Mouse (Mus musculus) megakaryocyte, embryonic 14.5 days (primary cell): Measurements from ENCODE around the gene Zgpat. TPM values are rescaled to one million over a fixed set of nuclear protein-coding genes. Genes with fewer than 3 reads are reported as not detected.

Experiments
- H3K27me3 ChIP-seq: replicated peaks from 2 replicates; pipeline ENCODE3; 2012; ENCODE audit warnings: inconsistent platforms
- H3K36me3 ChIP-seq: replicated peaks from 2 replicates; pipeline ENCODE3; 2012; ENCODE audit warnings: low read length, inconsistent platforms, mixed read lengths
- H3K4me1 ChIP-seq: 2 replicates; pipeline ENCODE4 v1.6.1; 2012; ENCODE audit warnings: inconsistent platforms
- H3K4me3 ChIP-seq: replicated peaks from 2 replicates; pipeline ENCODE3; 2012; ENCODE audit warnings: moderate library complexity, mild to moderate bottlenecking, inconsistent platforms
- H3K9me3 ChIP-seq: 2 replicates; pipeline ENCODE4 v1.6.1; 2012; ENCODE audit warnings: inconsistent platforms
- FLI1 ChIP-seq: IDR thresholded peaks from 2 replicates; pipeline ENCODE4 v1.6.1; 2012; ENCODE audit warnings: low read length, inconsistent platforms, mixed read lengths
- GATA1 ChIP-seq: IDR thresholded peaks from 3 replicates; pipeline ENCODE4 v1.6.1; 2012; ENCODE audit warnings: mixed read lengths, low read length, inconsistent platforms, borderline replicate concordance
- polyA plus RNA-seq: library from polyadenylated mRNA; stranded (reverse); fragments of >175 nt; gene quantifications from 2 replicates; pipeline ENCODE4 v1.2.3, GENCODE M21; 2012; ENCODE audit warnings: low replicate concordance; ENCODE audit not compliant: insufficient read depth

The Zgpat gene
- polyA plus RNA-seq, 1 experiment = 17.6 TPM

DNA sequence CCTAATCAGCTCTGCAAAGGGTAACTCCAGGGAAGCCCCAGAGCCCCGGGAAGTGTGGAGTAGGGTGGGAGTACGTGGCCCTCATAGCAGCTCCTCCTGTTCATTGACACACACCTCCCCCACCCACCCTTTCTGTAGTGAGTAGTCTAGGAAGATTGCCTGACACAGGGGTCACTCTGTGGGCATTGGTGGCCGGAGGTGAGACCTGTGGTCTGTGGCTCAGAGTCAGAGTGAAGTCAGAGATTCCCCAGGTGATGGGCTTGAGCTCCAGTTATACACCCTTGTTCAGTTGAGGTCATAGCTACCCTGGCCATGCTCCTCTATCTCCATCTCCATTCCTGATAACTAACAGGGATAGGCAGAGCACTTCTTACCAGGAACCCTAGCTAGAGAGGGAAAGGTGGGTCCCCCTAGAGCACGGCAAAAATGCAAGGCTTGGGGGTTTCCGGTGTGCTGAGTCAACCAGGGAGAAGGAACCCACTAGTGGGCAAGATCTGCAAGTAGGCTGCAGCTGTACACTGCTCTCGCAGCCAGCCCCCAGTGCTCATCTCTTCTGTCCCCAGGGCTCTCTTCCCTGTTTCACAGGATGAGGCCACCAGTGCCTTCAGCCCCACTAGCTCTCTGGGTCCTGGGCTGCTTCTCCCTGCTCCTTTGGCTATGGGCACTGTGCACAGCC lies 17.0 kb downstream of the Zgpat start:
- H3K9me3 ChIP-seq = no peaks in the 10 kb centered on the region
- no peaks in the 10 kb centered on the region for H3K27me3 ChIP-seq
- peaks cover 89% of the 10 kb centered on the region for H3K36me3 ChIP-seq
- TF ChIP-seq GATA1 (no peak), FLI1 (no peak)
- no peak overlapping the region for H3K4me3 ChIP-seq
- H3K4me1 ChIP-seq = peaks cover 22% of the 10 kb centered on the region

DNA sequence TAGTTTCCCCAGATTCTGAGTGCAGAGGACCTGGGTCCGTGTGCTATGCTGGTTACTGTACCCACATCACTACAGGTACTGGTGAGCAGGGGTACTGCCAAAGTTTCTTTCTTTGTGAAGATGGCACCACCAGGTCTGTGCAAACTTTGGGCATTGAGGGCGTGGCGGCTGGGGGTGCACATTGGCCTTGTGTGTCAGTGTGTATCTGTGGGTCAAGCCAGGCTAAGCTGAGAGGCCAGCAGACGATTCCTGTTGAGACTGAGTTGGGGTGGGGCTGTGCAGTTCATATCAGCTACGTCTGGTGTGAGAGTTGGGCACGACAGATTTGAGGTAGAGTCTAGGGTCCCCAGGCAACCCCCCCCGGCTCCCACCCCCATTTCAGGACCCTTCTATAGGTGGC lies 19.7 kb downstream of the Zgpat start:
- no peak for TF ChIP-seq FLI1
- TF ChIP-seq GATA1 = no peak

DNA sequence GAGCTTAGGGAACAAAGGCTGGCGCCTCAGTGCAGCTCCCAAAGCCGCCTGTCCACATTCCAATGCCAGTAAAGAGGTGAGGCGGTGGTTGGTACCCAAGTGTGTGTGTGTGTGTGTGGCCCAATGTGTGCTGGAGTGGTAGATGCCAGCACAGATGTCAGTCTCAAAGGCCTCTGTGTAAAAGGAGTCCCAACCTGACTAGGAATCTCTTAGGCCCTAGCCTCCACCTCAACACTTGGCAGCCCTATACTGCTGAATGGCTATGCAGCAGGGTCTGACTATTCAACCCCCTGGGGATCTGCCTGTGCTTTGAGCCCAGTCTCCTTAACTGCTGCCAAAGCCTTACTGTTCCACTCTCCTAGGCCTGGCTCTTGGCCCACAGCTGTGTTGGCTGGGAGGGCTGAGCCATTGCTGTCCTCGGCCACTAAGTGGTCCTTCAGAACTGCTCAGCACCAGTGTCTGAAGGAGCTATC lies 20.2 kb downstream of the Zgpat start:
- Histone ChIP-seq H3K4me1 (no peaks in the 10 kb centered on the region), H3K27me3 (no peaks in the 10 kb centered on the region), H3K4me3 (no peak overlapping the region), H3K9me3 (no peaks in the 10 kb centered on the region), H3K36me3 (peaks cover 78% of the 10 kb centered on the region)
- TF ChIP-seq GATA1 = no peak
- no peak for TF ChIP-seq FLI1

More for the DNA sequence above, 19.7 kb downstream of the Zgpat start:
- H3K9me3 ChIP-seq = no peaks in the 10 kb centered on the region
- no peaks in the 10 kb centered on the region for H3K27me3 ChIP-seq
- H3K4me3 ChIP-seq = no peak overlapping the region
- no peaks in the 10 kb centered on the region for H3K4me1 ChIP-seq
- H3K36me3 ChIP-seq = peaks cover 83% of the 10 kb centered on the region

DNA sequence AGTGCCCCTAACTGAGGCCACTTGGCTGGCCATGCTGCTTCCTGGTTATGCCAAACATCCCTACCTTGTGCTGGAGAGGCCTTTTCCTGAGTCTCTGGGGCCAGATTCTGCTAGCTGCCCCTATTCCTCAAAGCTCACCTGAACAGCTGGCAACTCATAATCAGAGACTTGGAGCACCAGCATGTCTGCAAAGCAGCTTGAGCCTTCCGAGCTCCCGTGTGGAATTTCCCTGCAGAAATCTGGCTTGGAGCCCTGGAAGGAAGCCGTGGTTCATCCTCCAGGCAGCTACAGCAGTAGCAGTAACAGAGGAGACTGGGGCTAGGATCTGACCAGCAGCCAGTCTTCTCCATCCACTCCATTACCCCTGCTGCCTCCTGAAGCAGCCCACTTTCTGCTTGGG lies 21.2 kb downstream of the Zgpat start:
- TF ChIP-seq GATA1 (no peak), FLI1 (no peak)
- Histone ChIP-seq H3K27me3 (no peaks in the 10 kb centered on the region), H3K36me3 (peaks cover 74% of the 10 kb centered on the region), H3K9me3 (no peaks in the 10 kb centered on the region), H3K4me3 (no peak overlapping the region), H3K4me1 (no peaks in the 10 kb centered on the region)

DNA sequence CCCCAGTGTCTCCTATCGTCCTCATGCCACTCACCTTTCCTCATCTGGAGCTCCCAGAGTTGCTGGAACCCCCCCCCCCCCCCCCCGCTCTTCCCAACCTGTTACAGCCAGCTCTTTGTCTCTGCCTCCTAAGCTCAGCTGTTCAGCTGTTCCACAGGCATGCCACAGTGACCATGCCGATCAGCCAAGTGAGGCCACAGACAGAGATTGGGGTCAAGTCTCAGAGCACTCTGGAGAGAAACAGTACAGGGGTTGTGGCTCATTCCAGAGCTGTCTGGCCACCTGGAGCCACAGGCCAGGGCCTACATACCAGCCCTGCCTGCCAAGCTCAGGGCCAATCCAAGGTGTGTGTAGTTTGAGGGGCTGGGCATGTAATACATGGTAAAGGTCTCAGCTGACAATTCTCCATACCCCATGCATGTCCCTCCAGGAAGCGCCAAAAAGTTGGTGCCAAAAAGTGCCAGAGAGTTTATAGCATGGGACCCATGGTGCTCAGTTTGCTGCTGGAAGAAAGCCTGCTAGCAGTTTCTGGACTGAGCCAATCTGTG lies 22.0 kb downstream of the Zgpat start:
- TF ChIP-seq FLI1 (no peak), GATA1 (no peak)
- Histone ChIP-seq H3K4me3 (no peak overlapping the region), H3K9me3 (no peaks in the 10 kb centered on the region), H3K36me3 (peaks cover 74% of the 10 kb centered on the region), H3K4me1 (peaks cover 3% of the 10 kb centered on the region; the same call in 1 of the 2 replicates), H3K27me3 (no peaks in the 10 kb centered on the region)

DNA sequence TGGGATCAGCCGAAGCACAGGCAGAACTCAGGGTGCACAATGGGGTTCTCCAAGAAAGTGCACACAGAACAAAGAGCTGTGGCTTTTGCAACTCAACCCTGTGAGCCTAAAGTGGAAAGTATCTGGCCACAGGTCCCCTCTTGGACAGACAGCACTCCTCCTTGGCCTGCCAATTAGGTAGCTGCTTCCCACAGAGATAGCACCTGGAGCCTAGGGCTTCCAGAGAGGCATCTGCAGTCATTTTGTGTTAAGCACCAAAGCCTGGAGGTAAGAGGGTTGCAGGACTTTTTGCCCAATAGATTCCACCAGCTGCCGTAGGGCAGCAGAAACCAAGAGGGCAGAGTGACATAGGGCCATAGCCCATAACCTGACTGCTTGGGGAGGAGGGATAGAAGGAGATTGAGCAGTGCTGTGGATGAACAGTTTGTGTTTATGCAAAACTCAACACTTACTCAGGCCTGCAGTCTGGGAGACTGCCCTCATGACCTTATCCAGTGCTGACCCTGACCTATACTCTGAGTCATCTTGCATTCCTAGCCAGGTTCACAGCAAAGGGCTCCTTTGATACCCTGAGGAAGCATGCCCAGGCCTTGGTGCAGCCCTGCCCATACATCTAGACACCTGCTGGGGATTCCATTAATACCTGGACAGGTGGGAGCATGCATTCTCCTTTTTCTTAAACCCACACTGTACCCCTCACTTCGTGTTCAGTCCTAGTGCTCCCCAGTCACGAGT lies 25.6 kb downstream of the Zgpat start:
- Histone ChIP-seq H3K4me1 (peaks cover 6% of the 10 kb centered on the region; the same call in 1 of the 2 replicates), H3K9me3 (no peaks in the 10 kb centered on the region), H3K4me3 (no peak overlapping the region), H3K27me3 (peaks cover 7% of the 10 kb centered on the region), H3K36me3 (peaks cover 53% of the 10 kb centered on the region)
- TF ChIP-seq GATA1 (no peak), FLI1 (no peak)

DNA sequence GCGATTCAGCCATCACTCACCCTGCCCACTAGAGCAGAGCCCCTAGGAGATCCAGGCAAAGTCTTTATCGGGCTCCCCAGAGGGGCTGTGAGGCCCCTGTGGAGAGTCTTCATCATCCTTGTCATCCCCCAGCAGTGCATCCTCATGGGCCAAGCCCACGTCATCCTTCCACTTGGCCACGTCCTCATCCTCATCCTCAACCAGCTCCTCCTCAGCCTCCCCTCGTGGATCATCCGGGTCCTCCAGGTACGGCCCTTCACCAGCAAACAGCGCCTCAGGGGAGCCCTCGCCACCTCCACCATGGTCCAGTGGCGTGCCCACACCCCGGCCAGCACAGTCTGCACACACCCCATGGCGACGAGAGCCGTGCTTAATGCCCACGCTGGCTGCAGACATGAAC lies 26.3 kb downstream of the Zgpat start:
- Histone ChIP-seq H3K9me3 (no peaks in the 10 kb centered on the region), H3K4me3 (no peak overlapping the region), H3K36me3 (peaks cover 46% of the 10 kb centered on the region), H3K4me1 (peaks cover 6% of the 10 kb centered on the region; the same call in 1 of the 2 replicates), H3K27me3 (peaks cover 12% of the 10 kb centered on the region)
- TF ChIP-seq GATA1 (no peak), FLI1 (no peak)

DNA sequence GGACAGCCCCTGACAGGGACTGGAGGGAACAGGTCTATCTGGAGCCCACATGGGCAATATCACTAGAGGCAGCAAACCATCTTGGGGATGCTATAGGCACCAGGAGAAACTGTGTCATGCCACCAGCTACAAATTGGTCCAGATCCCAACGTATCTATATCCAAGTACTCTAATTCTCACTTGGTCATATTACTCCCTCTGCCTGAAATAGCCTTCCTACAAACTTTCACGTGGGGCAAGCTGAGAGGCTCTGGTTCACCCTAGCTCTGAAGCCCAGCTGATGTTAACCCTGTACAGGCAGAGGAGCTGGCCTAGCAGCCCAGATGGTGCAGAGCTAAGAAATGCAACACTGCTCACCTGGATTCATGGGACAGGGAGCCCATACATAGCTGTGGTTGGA lies 26.8 kb downstream of the Zgpat start:
- Histone ChIP-seq H3K36me3 (peaks cover 40% of the 10 kb centered on the region), H3K9me3 (no peaks in the 10 kb centered on the region), H3K4me1 (peaks cover 6% of the 10 kb centered on the region; the same call in 1 of the 2 replicates), H3K4me3 (no peak overlapping the region), H3K27me3 (peaks cover 12% of the 10 kb centered on the region)
- TF ChIP-seq GATA1 (no peak), FLI1 (no peak)

DNA sequence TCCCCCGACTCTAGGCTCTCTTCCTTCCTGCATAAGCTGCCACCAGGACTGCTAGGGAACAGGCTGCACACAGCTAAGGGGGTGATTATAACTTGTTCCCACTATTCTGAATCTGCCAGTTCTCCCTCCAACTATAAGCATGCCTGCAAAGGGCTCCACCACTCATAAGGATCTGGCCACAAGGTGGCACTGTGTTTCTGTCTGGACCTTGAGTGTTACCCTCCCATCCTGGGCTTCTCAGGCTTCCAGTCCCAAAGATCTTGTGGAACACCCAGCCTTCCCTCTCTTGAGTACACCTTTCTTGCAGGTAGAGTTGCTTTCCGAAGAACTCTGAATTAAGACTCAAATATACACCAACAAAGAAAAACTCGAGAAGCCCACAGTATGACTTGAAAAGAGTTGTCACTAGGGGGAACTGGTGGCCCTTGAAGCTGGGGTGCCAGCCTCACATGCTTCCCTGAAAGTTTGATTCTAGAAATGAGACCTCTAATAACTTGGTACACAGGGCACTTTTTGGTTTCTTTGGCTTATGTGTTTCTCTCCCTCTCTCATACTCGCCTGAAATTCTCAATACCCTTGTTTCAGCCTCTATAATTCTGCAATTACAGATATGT lies 28.0 kb downstream of the Zgpat start:
- Histone ChIP-seq H3K4me1 (peaks cover 11% of the 10 kb centered on the region; the same call in 1 of the 2 replicates), H3K4me3 (no peak overlapping the region), H3K9me3 (no peaks in the 10 kb centered on the region), H3K36me3 (peaks cover 29% of the 10 kb centered on the region), H3K27me3 (peaks cover 15% of the 10 kb centered on the region)
- TF ChIP-seq FLI1 = no peak
